Mouse (Mus musculus) intestine, postnatal 0 days (tissue): Measurements from ENCODE around the gene 4931406P16Rik. TPM values are rescaled to one million over a fixed set of nuclear protein-coding genes. Genes with fewer than 3 reads are reported as not detected.
A peak's percentile ranks its signal among the peaks of the same experiment; 100 is the strongest.

Experiments
- ATAC-seq: fragments of 200-750 bp; cut with Nextera tagmentation; 2 replicates; pipeline ENCODE4 v1.8.0; 2017; ENCODE audit warnings: mild to moderate bottlenecking, moderate TSS enrichment, moderate library complexity
- H3K27ac ChIP-seq: fragments of 300-500 bp; sonication (generic); 2 replicates; pipeline ENCODE4 v1.5.1; 2014; ENCODE audit warnings: mild to moderate bottlenecking, low read depth, low read length, moderate library complexity
- H3K27me3 ChIP-seq: fragments of 300-500 bp; sonication (generic); replicated peaks from 2 replicates; pipeline ENCODE4 v1.6.1; 2014; ENCODE audit warnings: low read length, mixed read lengths; ENCODE audit not compliant: control insufficient read depth, insufficient read depth
- H3K36me3 ChIP-seq: fragments of 300-500 bp; sonication (generic); 2 replicates; pipeline ENCODE4 v1.6.1; 2014; ENCODE audit warnings: mild to moderate bottlenecking, moderate library complexity; ENCODE audit not compliant: control insufficient read depth, insufficient read depth
- H3K4me1 ChIP-seq: fragments of 300-500 bp; sonication (generic); replicated peaks from 2 replicates; pipeline ENCODE4 v1.6.1; 2014; ENCODE audit warnings: antibody characterized with exemption, low read length, mixed read lengths; ENCODE audit not compliant: control insufficient read depth, insufficient read depth
- H3K4me2 ChIP-seq: fragments of 300-500 bp; sonication (generic); replicated peaks from 2 replicates; pipeline ENCODE4 v1.6.1; 2014; ENCODE audit warnings: low read depth, mild to moderate bottlenecking, moderate library complexity
- H3K4me3 ChIP-seq: fragments of 300-500 bp; sonication (generic); 2 replicates; pipeline ENCODE4 v1.5.1; 2014; ENCODE audit warnings: low read depth, low read length
- H3K9ac ChIP-seq: fragments of 300-500 bp; sonication (generic); 2 replicates; pipeline ENCODE4 v1.6.1; 2014; ENCODE audit warnings: mild to moderate bottlenecking, low read depth, low read length
- H3K9me3 ChIP-seq: fragments of 300-500 bp; sonication (generic); 2 replicates; pipeline ENCODE4 v1.6.1; 2016; ENCODE audit warnings: mixed run types; ENCODE audit not compliant: control insufficient read depth
- CTCF ChIP-seq: sonication (generic); IDR thresholded peaks from 2 replicates; pipeline ENCODE4 v1.5.1; 2016; ENCODE audit warnings: low read depth, mild to moderate bottlenecking, control low read depth, antibody characterized with exemption, moderate library complexity
- WGBS: fragments of 180-500 bp; shearing (Covaris S2); extraction: QIAGEN DNeasy Blood & Tissue Kit; methylation state at CpG from one replicate; pipeline ENCODE4 v1.1.7; 2014; 5-methylcytosine and 5-hydroxymethylcytosine counted together
- polyA plus RNA-seq: library from polyadenylated mRNA; unstranded; fragments of >200 nt; fragmentation: Nextera tagmentation; extraction: Ambion mirVana; gene quantifications from 2 replicates; pipeline ENCODE4 v1.2.1, GENCODE M21; 2015

4931406P16Rik gene
- polyA plus RNA-seq = 18.6 and 21.2 TPM in 2 replicates

DNA sequence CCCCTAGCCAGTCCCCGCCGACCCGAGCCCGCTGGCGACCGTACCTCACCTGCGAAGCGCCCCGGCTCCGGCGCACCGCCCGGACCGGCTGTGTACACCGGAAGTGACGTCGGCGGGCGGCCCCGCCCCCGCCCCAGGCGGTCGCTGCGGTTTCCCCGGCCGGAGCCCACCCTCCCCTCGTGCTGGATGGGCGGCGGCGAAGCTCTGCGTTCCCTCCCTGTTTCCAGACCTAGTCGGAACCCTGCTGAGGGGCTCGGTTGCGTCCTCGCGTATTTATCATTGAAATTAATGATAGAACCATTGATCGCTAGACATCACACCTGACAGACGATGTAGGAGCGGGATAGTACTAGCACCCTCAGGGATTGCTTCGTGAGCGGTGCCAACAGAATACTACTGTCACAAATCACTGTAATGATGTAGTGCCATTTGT, at the start of gene 4931406P16Rik:
4931406P16Rik (minus strand) TSS at position 109 of the 433 bp plus-strand sequence.
- H3K4me2 ChIP-seq = peak within 1 kb of the TSS; percentile 80
- peak within 1 kb of the TSS; percentile 96 for H3K9ac ChIP-seq
- H3K9me3 ChIP-seq = no peaks in the 10 kb centered on the region
- peak within 1 kb of the TSS; percentile 90 for H3K27ac ChIP-seq
- H3K4me1 ChIP-seq = no peaks in the 10 kb centered on the region
- WGBS = under 1% methylated on average over 40 of the region's 41 CpGs
- no peak for TF ChIP-seq CTCF
- no peaks in the 10 kb centered on the region for H3K36me3 ChIP-seq
- peak within 1 kb of the TSS; percentile 98 for H3K4me3 ChIP-seq
- peak; percentile 86 for ATAC-seq
- no peaks in the 10 kb centered on the region for H3K27me3 ChIP-seq

GRCm38 (mm10) chr7:34355629-34356028, 42.3 kb upstream of the 4931406P16Rik start:
- Histone ChIP-seq H3K4me2 (no peak overlapping the region), H3K4me3 (no peak overlapping the region), H3K27me3 (no peaks in the 10 kb centered on the region), H3K4me1 (no peaks in the 10 kb centered on the region), H3K9ac (no peak overlapping the region), H3K27ac (no peak overlapping the region), H3K36me3 (peaks cover 31% of the 10 kb centered on the region), H3K9me3 (no peaks in the 10 kb centered on the region)
- ATAC-seq = no peak
- TF ChIP-seq CTCF = peak; percentile 71
- WGBS = 92% methylated on average over 4 of the region's 4 CpGs

DNA sequence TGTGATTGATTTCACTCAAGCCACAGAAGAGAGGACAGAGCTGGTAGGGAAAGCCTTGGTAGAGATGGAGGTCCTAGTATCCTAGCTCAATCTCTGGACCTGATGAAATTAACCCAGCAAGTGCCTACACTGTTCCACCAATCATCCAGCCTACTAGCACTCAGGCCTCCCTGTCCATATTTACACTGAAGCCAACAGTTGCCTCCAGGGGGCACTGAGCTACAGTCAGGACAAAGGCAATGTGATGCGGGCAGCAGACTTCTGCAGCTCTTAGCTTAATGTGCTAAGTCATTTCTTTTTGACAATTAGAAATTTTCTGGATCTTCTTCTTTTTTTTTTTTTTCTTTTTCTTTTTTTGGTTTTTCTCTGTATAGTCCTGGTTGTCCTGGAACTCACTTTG, 38.6 kb upstream of the 4931406P16Rik start:
- ATAC-seq = no peak
- peak; percentile 61 for TF ChIP-seq CTCF
- H3K9ac ChIP-seq = no peak overlapping the region
- H3K4me3 ChIP-seq = no peak overlapping the region
- H3K27me3 ChIP-seq = no peaks in the 10 kb centered on the region
- H3K4me1 ChIP-seq = no peaks in the 10 kb centered on the region
- H3K27ac ChIP-seq = no peak overlapping the region
- H3K36me3 ChIP-seq = peaks cover 47% of the 10 kb centered on the region
- 75% methylated on average over 1 of the region's 1 CpGs for WGBS
- no peak overlapping the region for H3K4me2 ChIP-seq
- no peaks in the 10 kb centered on the region for H3K9me3 ChIP-seq

GRCm38 (mm10) chr7:34350166-34350565, 36.8 kb upstream of the 4931406P16Rik start:
- 95% methylated on average over 5 of the region's 5 CpGs for WGBS
- TF ChIP-seq CTCF = no peak
- Histone ChIP-seq H3K36me3 (peaks cover 57% of the 10 kb centered on the region), H3K9ac (no peak overlapping the region), H3K27me3 (no peaks in the 10 kb centered on the region), H3K4me1 (no peaks in the 10 kb centered on the region), H3K4me2 (no peak overlapping the region), H3K27ac (no peak overlapping the region), H3K4me3 (no peak overlapping the region), H3K9me3 (no peaks in the 10 kb centered on the region)
- ATAC-seq = no peak

GRCm38 (mm10) chr7:34348011-34348410, 34.7 kb upstream of the 4931406P16Rik start:
- 91% methylated on average over 1 of the region's 1 CpGs for WGBS
- ATAC-seq = no peak
- TF ChIP-seq CTCF = no peak

DNA sequence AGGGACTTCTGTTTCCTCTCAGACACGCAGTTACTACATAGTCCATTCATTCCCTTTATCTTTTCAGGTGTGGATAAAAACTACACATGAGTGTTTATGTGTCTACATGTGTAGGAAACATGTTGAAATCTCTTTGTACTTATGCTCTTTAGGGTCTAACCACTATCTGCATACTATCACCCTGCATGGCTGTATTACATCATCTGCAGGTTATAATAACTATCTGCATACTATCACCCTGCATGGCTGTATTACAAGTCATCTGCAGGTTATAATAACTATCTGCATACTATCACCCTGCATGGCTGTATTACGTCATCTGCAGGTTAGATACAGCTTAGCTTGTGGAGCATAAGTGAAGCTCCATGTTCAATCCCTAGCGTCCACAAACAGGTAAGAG, 33.7 kb upstream of the 4931406P16Rik start:
- peaks cover 76% of the 10 kb centered on the region for H3K36me3 ChIP-seq
- no peak for TF ChIP-seq CTCF
- no peak for ATAC-seq

More at GRCm38 (mm10) chr7:34348011-34348410, 34.7 kb upstream of the 4931406P16Rik start:
- Histone ChIP-seq H3K4me3 (no peak overlapping the region), H3K27me3 (no peaks in the 10 kb centered on the region), H3K9ac (no peak overlapping the region), H3K27ac (no peak overlapping the region), H3K4me2 (no peak overlapping the region), H3K4me1 (no peaks in the 10 kb centered on the region), H3K36me3 (peaks cover 73% of the 10 kb centered on the region), H3K9me3 (no peaks in the 10 kb centered on the region)

DNA sequence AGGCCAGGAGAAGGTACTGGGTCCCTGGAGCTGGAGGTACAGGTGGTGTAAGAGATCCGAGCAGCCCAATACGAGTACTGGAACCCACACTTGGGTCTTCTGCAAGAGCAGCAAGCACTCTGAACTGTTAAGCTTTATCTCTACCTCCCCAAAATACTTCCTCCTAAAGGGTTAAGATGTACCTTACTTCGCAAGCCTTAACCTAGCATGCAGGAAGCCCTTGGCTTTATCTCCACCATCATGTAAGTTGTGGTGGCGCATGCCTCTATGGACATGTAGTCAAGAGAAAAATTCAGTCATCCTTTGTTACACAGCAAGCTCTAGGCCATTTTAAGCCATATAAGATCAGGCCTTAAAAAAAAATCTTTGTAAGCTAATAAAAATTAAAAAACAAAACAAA, 33.2 kb upstream of the 4931406P16Rik start:
- H3K9me3 ChIP-seq = no peaks in the 10 kb centered on the region
- whole genome bisulfite sequencing = 92% methylated on average over 4 of the region's 4 CpGs
- H3K36me3 ChIP-seq = peaks cover 81% of the 10 kb centered on the region
- H3K27me3 ChIP-seq = no peaks in the 10 kb centered on the region
- H3K9ac ChIP-seq = no peak overlapping the region
- H3K27ac ChIP-seq = no peak overlapping the region
- no peak overlapping the region for H3K4me2 ChIP-seq
- no peak for TF ChIP-seq CTCF
- no peak overlapping the region for H3K4me3 ChIP-seq
- ATAC-seq = no peak
- no peaks in the 10 kb centered on the region for H3K4me1 ChIP-seq

More for the DNA sequence above, 33.7 kb upstream of the 4931406P16Rik start:
- Histone ChIP-seq H3K27ac (no peak overlapping the region), H3K9ac (no peak overlapping the region), H3K4me2 (no peak overlapping the region), H3K9me3 (no peaks in the 10 kb centered on the region), H3K27me3 (no peaks in the 10 kb centered on the region), H3K4me1 (no peaks in the 10 kb centered on the region), H3K4me3 (no peak overlapping the region)
- 80% methylated on average over 3 of the region's 3 CpGs for WGBS
